In genomic region chr15:82293271-82293711, GRCm38 (mm10) we compare ENCODE assay signal across 10 mouse cellular contexts. TPM values are rescaled to one million over a fixed set of nuclear protein-coding genes. Genes with fewer than 3 reads are reported as not detected.
A peak's percentile ranks its signal among the peaks of the same experiment; 100 is the strongest.
DNase-seq lines count a peak whose midpoint lies in the region; ATAC-seq lines count a peak whose summit lies in the region.
"Had no signal": no experiment of that assay in that cellular context is flagged by ENCODE, and none has a peak within 500 bp of the region (broad histone marks: within the 10 kb centered on the region; RNA-seq: fewer than 3 reads in every experiment).

No protein-coding gene starts in this region.

- 12% methylated on average over 7 of the region's 7 CpGs for WGBS in heart, embryonic 11.5 days (ENCODE audit: insufficient replicate concordance)
- WGBS in intestine, embryonic 14.5 days, result 2% methylated on average over 7 of the region's 7 CpGs
- WGBS in midbrain, embryonic 16.5 days, result 3% methylated on average over 7 of the region's 7 CpGs

- H3K4me2 ChIP-seq in heart, embryonic 11.5 days, result peak overlapping the region; percentile 52
- peak overlapping the region; percentile 35 for H3K4me2 ChIP-seq in intestine, embryonic 14.5 days (ENCODE audit: low read length)
- H3K4me2 ChIP-seq in midbrain, embryonic 16.5 days (ENCODE audit: low read length), result 0 out of 2 replicates have a peak overlapping the region, but pooled peaks have one; percentile 5

- H3K4me3 ChIP-seq in heart, embryonic 11.5 days (ENCODE audit: low read depth, low read length), result 0 out of 2 replicates have a peak overlapping the region, but pooled peaks have one; percentile 14
- H3K4me3 ChIP-seq in intestine, embryonic 14.5 days (ENCODE audit: low read depth, low read length), result peak overlapping the region; percentile 16; the same call in 1 of the 2 replicates
- no peak overlapping the region for H3K4me3 ChIP-seq in midbrain, embryonic 16.5 days (ENCODE audit: low read depth, low read length)

- no peaks in the 10 kb centered on the region for H3K9me3 ChIP-seq in heart, embryonic 11.5 days (replicated peaks; ENCODE audit: control insufficient read depth, low read length)
- H3K9me3 ChIP-seq in intestine, embryonic 14.5 days (ENCODE audit: control insufficient read depth, low read length), result no peaks in the 10 kb centered on the region
- H3K9me3 ChIP-seq in midbrain, embryonic 16.5 days (replicated peaks; ENCODE audit: control insufficient read depth, low read length, poor library complexity, severe bottlenecking), result no peaks in the 10 kb centered on the region

- no peak for DNase-seq in heart, postnatal 36 days
- peak; percentile 85 for DNase-seq in embryo, embryonic 11 days
- DNase-seq in intestine, embryonic 14.5 days (ENCODE audit: low spot score), result peak; percentile 65
- no peak for DNase-seq in frontal cortex, postnatal 14 days (ENCODE audit: low spot score in 2 of 2)
- DNase-seq in layer of hippocampus, postnatal 36 days, result no peak

- peaks cover 10% of the 10 kb centered on the region for H3K4me1 ChIP-seq in heart, embryonic 11.5 days (ENCODE audit: control insufficient read depth, insufficient read depth, low read length)
- H3K4me1 ChIP-seq in intestine, embryonic 14.5 days (replicated peaks; ENCODE audit: control insufficient read depth, insufficient read depth, low read length), result peaks cover 9% of the 10 kb centered on the region
- peaks cover 10% of the 10 kb centered on the region for H3K4me1 ChIP-seq in midbrain, embryonic 16.5 days (ENCODE audit: control insufficient read depth, insufficient read depth, low read length)

- H3K27ac ChIP-seq in heart, embryonic 11.5 days (ENCODE audit: low read depth, low read length), result no peak overlapping the region
- no peak overlapping the region for H3K27ac ChIP-seq in intestine, embryonic 14.5 days (ENCODE audit: low read depth)
- H3K27ac ChIP-seq in midbrain, embryonic 16.5 days (ENCODE audit: low read length), result peak overlapping the region; percentile 39

- 0 out of 2 replicates have a peak, but pooled peaks have one; percentile 31 for ATAC-seq in heart, embryonic 11.5 days (replicated peaks; ENCODE audit: insufficient number of reproducible peaks, low FRiP score, low TSS enrichment)
- ATAC-seq in intestine, embryonic 14.5 days (replicated peaks; ENCODE audit: low FRiP score, low TSS enrichment, low read depth), result peak; percentile 74
- peak; percentile 69 for ATAC-seq in midbrain, embryonic 16.5 days
- ATAC-seq in CD4-positive, CD25-positive, alpha-beta regulatory T cell, adult 4 months, result no peak

- intact Hi-C loops in heart, postnatal 36 days (cut with DNase I), result no loop called here

- no peaks in the 10 kb centered on the region for H3K27me3 ChIP-seq in heart, embryonic 11.5 days (ENCODE audit: control insufficient read depth, insufficient read depth, low read length)
- no peaks in the 10 kb centered on the region for H3K27me3 ChIP-seq in intestine, embryonic 14.5 days (replicated peaks; ENCODE audit: control insufficient read depth, insufficient read depth, low read length)
- H3K27me3 ChIP-seq in midbrain, embryonic 16.5 days (ENCODE audit: control insufficient read depth, insufficient read depth, low read depth, low read length), result no peaks in the 10 kb centered on the region

- peak overlapping the region; percentile 43; the same call in 1 of the 2 replicates for H3K9ac ChIP-seq in heart, embryonic 11.5 days (ENCODE audit: low read depth, low read length)
- no peak overlapping the region for H3K9ac ChIP-seq in intestine, embryonic 14.5 days (ENCODE audit: low read length)
- H3K9ac ChIP-seq in midbrain, embryonic 16.5 days (ENCODE audit: low read depth, low read length), result no peak overlapping the region

- H3K36me3 ChIP-seq in heart, embryonic 11.5 days (ENCODE audit: control insufficient read depth, insufficient read depth, low read length), result no peaks in the 10 kb centered on the region
- H3K36me3 ChIP-seq in intestine, embryonic 14.5 days (ENCODE audit: control insufficient read depth, insufficient read depth, low read length), result 0 out of 2 replicates have a peak, but pooled peaks cover 4% of the 10 kb centered on the region
- H3K36me3 ChIP-seq in midbrain, embryonic 16.5 days (ENCODE audit: control insufficient read depth, insufficient read depth, low read length), result peaks cover 27% of the 10 kb centered on the region

RNA-seq across cellular contexts. Expression of gene Wbp2nl, which starts 5.5 kb away (rescaled TPM):
- 0.40 and 0.56 TPM in 2 replicates for polyA plus RNA-seq in heart, embryonic 11.5 days (2014; fragmentation: Nextera tagmentation; extraction: Ambion mirVana)
- total RNA-seq in heart, postnatal 36 days (2021), result not detected
- polyA plus RNA-seq in intestine, embryonic 14.5 days (2014; fragmentation: Nextera tagmentation; extraction: Ambion mirVana), result 0.16 and 0.20 TPM in 2 replicates
- 0.25 TPM in 1 of 2 replicates, not detected in the other for polyA plus RNA-seq in midbrain, embryonic 16.5 days (2015; fragmentation: Nextera tagmentation; extraction: Ambion mirVana)
- not detected for polyA plus RNA-seq in CD4-positive, CD25-positive, alpha-beta regulatory T cell, adult 4 months (2017; shearing (Covaris generic))
- not detected for total RNA-seq in layer of hippocampus, postnatal 36 days (2021)
- total RNA-seq: common myeloid progenitor, adult 5-6 weeks had no signal
- polyA plus RNA-seq: liver, embryonic 16.5 days had no signal

RNA-seq across cellular contexts. Expression of gene Sept3, which starts 18.6 kb away (rescaled TPM):
- 5.0 and 6.2 TPM in 2 replicates for polyA plus RNA-seq in heart, embryonic 11.5 days (2014; fragmentation: Nextera tagmentation; extraction: Ambion mirVana)
- total RNA-seq in heart, postnatal 36 days (2021), result under 1 TPM; 0.35 to 0.36 TPM
- polyA plus RNA-seq in intestine, embryonic 14.5 days (2014; fragmentation: Nextera tagmentation; extraction: Ambion mirVana), result 16.0 and 18.3 TPM in 2 replicates
- 406 and 437 TPM in 2 replicates for polyA plus RNA-seq in midbrain, embryonic 16.5 days (2015; fragmentation: Nextera tagmentation; extraction: Ambion mirVana)
- not detected for polyA plus RNA-seq in CD4-positive, CD25-positive, alpha-beta regulatory T cell, adult 4 months (2017; shearing (Covaris generic))
- 100 to 1,000 TPM; 608 to 622 TPM for total RNA-seq in layer of hippocampus, postnatal 36 days (2021)

RNA-seq across cellular contexts. Expression of gene 1500009C09Rik, which starts 41.1 kb away (rescaled TPM):
- polyA plus RNA-seq in heart, embryonic 11.5 days (2014; fragmentation: Nextera tagmentation; extraction: Ambion mirVana), result not detected in 2 replicates
- not detected for total RNA-seq in heart, postnatal 36 days (2021)
- polyA plus RNA-seq in intestine, embryonic 14.5 days (2014; fragmentation: Nextera tagmentation; extraction: Ambion mirVana), result 0.15 TPM in 1 of 2 replicates, not detected in the other
- 21.0 and 21.7 TPM in 2 replicates for polyA plus RNA-seq in midbrain, embryonic 16.5 days (2015; fragmentation: Nextera tagmentation; extraction: Ambion mirVana)
- polyA plus RNA-seq in CD4-positive, CD25-positive, alpha-beta regulatory T cell, adult 4 months (2017; shearing (Covaris generic)), result not detected
- total RNA-seq in layer of hippocampus, postnatal 36 days (2021), result 100 to 1,000 TPM in 1 of 2 experiments, 10 to 100 TPM in 1; 98.3 to 115 TPM
- total RNA-seq: common myeloid progenitor, adult 5-6 weeks had no signal
- polyA plus RNA-seq: liver, embryonic 16.5 days had no signal

RNA-seq across cellular contexts. Expression of gene Naga, which starts 45.4 kb away (rescaled TPM):
- polyA plus RNA-seq in heart, embryonic 11.5 days (2014; fragmentation: Nextera tagmentation; extraction: Ambion mirVana), result 33.4 and 38.7 TPM in 2 replicates
- 10 to 100 TPM; 28.3 to 34.2 TPM for total RNA-seq in heart, postnatal 36 days (2021)
- 59.7 and 61.2 TPM in 2 replicates for polyA plus RNA-seq in intestine, embryonic 14.5 days (2014; fragmentation: Nextera tagmentation; extraction: Ambion mirVana)
- 23.8 and 28.0 TPM in 2 replicates for polyA plus RNA-seq in midbrain, embryonic 16.5 days (2015; fragmentation: Nextera tagmentation; extraction: Ambion mirVana)
- polyA plus RNA-seq in CD4-positive, CD25-positive, alpha-beta regulatory T cell, adult 4 months (2017; shearing (Covaris generic)), result 10 to 100 TPM; 58.4 to 70.3 TPM
- 10 to 100 TPM; 32.8 to 38.9 TPM for total RNA-seq in layer of hippocampus, postnatal 36 days (2021)

RNA-seq across cellular contexts. Expression of gene Pheta2, which starts 45.5 kb away (rescaled TPM):
- polyA plus RNA-seq in heart, embryonic 11.5 days (2014; fragmentation: Nextera tagmentation; extraction: Ambion mirVana), result 10.0 and 11.3 TPM in 2 replicates
- 1 to 10 TPM in 1 of 2 experiments, under 1 TPM in 1; 0.76 to 1.6 TPM for total RNA-seq in heart, postnatal 36 days (2021)
- polyA plus RNA-seq in intestine, embryonic 14.5 days (2014; fragmentation: Nextera tagmentation; extraction: Ambion mirVana), result 9.9 and 13.2 TPM in 2 replicates
- polyA plus RNA-seq in midbrain, embryonic 16.5 days (2015; fragmentation: Nextera tagmentation; extraction: Ambion mirVana), result 1.1 and 1.5 TPM in 2 replicates
- 1 to 10 TPM; 3.4 to 5.0 TPM for polyA plus RNA-seq in CD4-positive, CD25-positive, alpha-beta regulatory T cell, adult 4 months (2017; shearing (Covaris generic))
- total RNA-seq in layer of hippocampus, postnatal 36 days (2021), result under 1 TPM; 0.27 to 0.40 TPM

Comparison
In these comparisons a context has a peak if more than half of its experiments do, and no peak if none do; other contexts are left out.
1. DNase-seq: peak in embryo, embryonic 11 days (single experiment) and intestine, embryonic 14.5 days (single experiment); none in heart, postnatal 36 days (0 of 2), frontal cortex, postnatal 14 days (0 of 2) and layer of hippocampus, postnatal 36 days (0 of 2).
2. RNA of gene Sept3, which starts 18.6 kb away (polyA plus RNA-seq): 406 to 437 TPM in midbrain, embryonic 16.5 days; 16.0 to 18.3 TPM in intestine, embryonic 14.5 days, 5.0 to 6.2 TPM in heart, embryonic 11.5 days and not detected in CD4-positive, CD25-positive, alpha-beta regulatory T cell, adult 4 months; every median in the first group is over 10 times any median in the second.
3. RNA of gene 1500009C09Rik, which starts 41.1 kb away (polyA plus RNA-seq): 21.0 to 21.7 TPM in midbrain, embryonic 16.5 days; not detected in heart, embryonic 11.5 days, 0.15 TPM in intestine, embryonic 14.5 days and not detected in CD4-positive, CD25-positive, alpha-beta regulatory T cell, adult 4 months; every median in the first group is over 10 times any median in the second.
4. Peak in every context shown above with its lines, with median percentiles within 50 percentile points of each other: H3K4me2 ChIP-seq.